Mouse (Mus musculus) lung, postnatal 0 days (tissue): ENCODE data around the gene Rab11fip5.

Source experiments
- CTCF ChIP-seq: IDR thresholded peaks from 2 replicates; pipeline ENCODE4 v1.5.1; 2016; ENCODE audit warnings: antibody characterized with exemption, mild to moderate bottlenecking
- EP300 ChIP-seq: IDR thresholded peaks from 2 replicates; pipeline ENCODE4 v1.6.1; 2016; ENCODE audit warnings: antibody characterized with exemption, mild to moderate bottlenecking, control low read depth

DNA sequence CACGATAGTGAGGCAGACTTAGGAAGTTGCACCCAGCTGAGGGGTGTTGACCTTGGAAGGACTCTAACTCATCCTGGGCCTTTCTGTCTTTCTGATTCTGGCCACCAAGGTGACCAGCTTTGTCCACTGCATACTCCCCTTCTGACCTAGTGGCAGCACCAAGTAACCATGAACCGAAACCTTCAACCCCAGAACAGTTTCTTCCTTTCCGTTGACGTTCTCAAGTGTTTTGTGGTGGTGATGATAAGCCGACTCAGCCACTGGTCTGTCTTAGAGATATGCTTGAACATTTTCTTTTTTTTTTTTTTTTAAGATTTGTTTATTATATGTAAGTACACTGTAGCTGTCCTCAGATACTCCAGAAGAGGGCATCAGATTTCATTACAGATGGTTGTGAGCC lies 14.2 kb upstream of the Rab11fip5 start:
- TF ChIP-seq CTCF (no peak), EP300 (no peak)
